Mouse (Mus musculus): ENCODE results near the gene Abhd18.

DNA sequence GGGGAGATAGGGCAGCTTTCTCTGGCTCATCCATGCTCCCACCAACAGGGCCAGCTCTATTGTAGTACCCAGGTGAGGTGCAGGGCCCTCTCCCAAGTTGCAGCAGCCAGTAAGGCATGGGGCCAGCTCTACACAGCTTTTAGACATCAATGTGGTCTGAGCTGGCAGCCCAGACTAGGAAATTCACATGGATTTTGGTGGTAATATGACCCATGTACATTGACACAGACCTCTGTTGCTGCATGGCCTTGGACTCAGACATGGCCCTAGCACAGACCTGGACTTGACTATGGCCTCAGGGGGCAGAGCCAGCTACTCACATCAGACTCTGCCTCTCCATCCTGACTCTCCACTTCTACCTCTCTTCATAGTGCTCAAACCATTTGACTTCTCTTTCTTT, 112.1 kb downstream of the Abhd18 start:
- TF ChIP-seq POLR2A (IDR thresholded peaks at IDR 0.05; ENCODE audit: borderline replicate concordance, insufficient read depth, low read length): no peak
- TF ChIP-seq CTCF (IDR thresholded peaks at IDR 0.05; ENCODE audit: borderline replicate concordance, insufficient read depth, low read depth, low read length): no peak
